ENCODE assay signal across 27 mouse cellular contexts in the genomic region with DNA sequence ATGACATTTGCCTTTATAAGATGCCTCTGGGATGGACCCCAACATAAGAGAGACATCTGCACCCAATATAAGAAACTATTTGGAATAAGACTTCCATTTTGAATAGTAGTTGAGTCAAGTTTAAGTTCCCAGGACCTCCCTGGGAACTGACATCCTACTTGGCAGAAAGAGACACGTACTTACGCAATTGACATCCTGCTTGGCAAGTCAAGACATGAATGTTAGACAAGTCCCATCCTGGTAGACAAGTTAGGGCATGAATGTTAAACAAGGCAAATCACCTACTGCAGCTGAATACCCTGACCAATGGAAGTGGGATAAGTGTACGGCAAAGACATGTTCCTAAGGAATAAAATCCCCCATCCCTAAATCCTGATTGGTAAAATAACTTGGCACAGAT. TPM values are rescaled to one million over a fixed set of nuclear protein-coding genes. Genes with fewer than 3 reads are reported as not detected.
"Had no signal": no experiment of that assay in that cellular context is flagged by ENCODE, and none has a peak within 500 bp of the region (broad histone marks: within the 10 kb centered on the region; RNA-seq: fewer than 3 reads in every experiment).

No protein-coding gene starts in this region.

- H3K27ac ChIP-seq: kidney, postnatal 0 days; limb, embryonic 12.5 days; liver, embryonic 13.5 days; lung, embryonic 15.5 days; midbrain, embryonic 10.5 days; neural tube, embryonic 15.5 days had no signal

- H3K9me3 ChIP-seq: limb, embryonic 12.5 days; liver, embryonic 13.5 days; lung, embryonic 15.5 days; midbrain, embryonic 10.5 days; neural tube, embryonic 15.5 days had no signal

- H3K27me3 ChIP-seq: limb, embryonic 12.5 days; liver, embryonic 13.5 days; lung, embryonic 15.5 days; neural tube, embryonic 15.5 days had no signal

- ATAC-seq: liver, postnatal 0 days had no signal

- H3K9ac ChIP-seq: limb, embryonic 12.5 days; liver, embryonic 13.5 days; liver, postnatal 0 days; lung, embryonic 15.5 days; neural tube, embryonic 15.5 days had no signal

- H3K4me1 ChIP-seq: liver, embryonic 13.5 days; lung, embryonic 15.5 days; midbrain, embryonic 10.5 days; neural tube, embryonic 15.5 days had no signal

- H3K36me3 ChIP-seq: limb, embryonic 12.5 days; liver, embryonic 13.5 days; lung, embryonic 15.5 days; midbrain, embryonic 10.5 days; neural tube, embryonic 15.5 days had no signal

- DNase-seq: kidney, adult 9 months; kidney, postnatal 36 days; layer of hippocampus, adult 9-11 months; layer of hippocampus, postnatal 36 days; liver; liver, embryonic 13.5 days; liver, postnatal 0 days; lung, postnatal 14 days; midbrain, embryonic 14.5 days; right cerebral cortex, adult 18-20 months; right cerebral cortex, postnatal 25 days; thymus, adult 18-20 months; thymus, postnatal 14 days had no signal

- H3K4me3 ChIP-seq: limb, embryonic 12.5 days; liver, embryonic 13.5 days; lung, embryonic 15.5 days; midbrain, embryonic 10.5 days; myocyte; neural tube, embryonic 15.5 days had no signal

- H3K4me2 ChIP-seq: limb, embryonic 12.5 days; liver, embryonic 13.5 days; lung, embryonic 15.5 days; neural tube, embryonic 15.5 days had no signal

RNA-seq across cellular contexts. Expression of gene Cryge, which starts 9.1 kb away (rescaled TPM):
- total RNA-seq: layer of hippocampus, adult 18-20 months; layer of hippocampus, postnatal 36 days; left cerebral cortex, adult 8-10 months; left cerebral cortex, postnatal 36 days; megakaryocyte progenitor cell, adult 5-6 weeks had no signal
- polyA plus RNA-seq: limb, embryonic 12.5 days; liver, embryonic 13.5 days; liver, postnatal 0 days; lung, embryonic 15.5 days; midbrain, embryonic 14.5 days; myocyte; neural tube, embryonic 11.5 days; neural tube, embryonic 15.5 days; small intestine, adult 2 months; stomach, embryonic 16.5 days; urinary bladder, adult 2 months had no signal

RNA-seq across cellular contexts. Expression of gene Akr1cl, which starts 9.3 kb away (rescaled TPM):
- total RNA-seq: layer of hippocampus, adult 18-20 months; layer of hippocampus, postnatal 36 days; left cerebral cortex, postnatal 36 days; megakaryocyte progenitor cell, adult 5-6 weeks had no signal
- polyA plus RNA-seq: limb, embryonic 12.5 days; liver, embryonic 13.5 days; liver, postnatal 0 days; midbrain, embryonic 14.5 days; myocyte; neural tube, embryonic 11.5 days; neural tube, embryonic 15.5 days; urinary bladder, adult 2 months had no signal

RNA-seq across cellular contexts. Expression of gene Crygd, which starts 21.4 kb away (rescaled TPM):
- total RNA-seq: layer of hippocampus, adult 18-20 months; layer of hippocampus, postnatal 36 days; left cerebral cortex, adult 8-10 months; left cerebral cortex, postnatal 36 days; megakaryocyte progenitor cell, adult 5-6 weeks had no signal
- polyA plus RNA-seq: kidney, postnatal 0 days; limb, embryonic 12.5 days; liver, embryonic 13.5 days; liver, postnatal 0 days; lung, embryonic 15.5 days; midbrain, embryonic 10.5 days; midbrain, embryonic 14.5 days; myocyte; neural tube, embryonic 11.5 days; neural tube, embryonic 15.5 days; small intestine, adult 2 months; stomach, embryonic 16.5 days; urinary bladder, adult 2 months had no signal

RNA-seq across cellular contexts. Expression of gene Crygc, which starts 31.7 kb away (rescaled TPM):
- total RNA-seq: layer of hippocampus, adult 18-20 months; layer of hippocampus, postnatal 36 days; left cerebral cortex, adult 8-10 months; left cerebral cortex, postnatal 36 days; megakaryocyte progenitor cell, adult 5-6 weeks had no signal
- polyA plus RNA-seq: kidney, postnatal 0 days; limb, embryonic 12.5 days; liver, embryonic 13.5 days; liver, postnatal 0 days; lung, embryonic 15.5 days; midbrain, embryonic 10.5 days; midbrain, embryonic 14.5 days; myocyte; neural tube, embryonic 11.5 days; neural tube, embryonic 15.5 days; small intestine, adult 2 months; stomach, embryonic 16.5 days; urinary bladder, adult 2 months had no signal

RNA-seq across cellular contexts. Expression of gene Crygb, which starts 40.3 kb away (rescaled TPM):
- total RNA-seq: layer of hippocampus, adult 18-20 months; layer of hippocampus, postnatal 36 days; left cerebral cortex, adult 8-10 months; left cerebral cortex, postnatal 36 days; megakaryocyte progenitor cell, adult 5-6 weeks had no signal
- polyA plus RNA-seq: kidney, postnatal 0 days; limb, embryonic 12.5 days; liver, embryonic 13.5 days; liver, postnatal 0 days; lung, embryonic 15.5 days; midbrain, embryonic 10.5 days; midbrain, embryonic 14.5 days; myocyte; neural tube, embryonic 11.5 days; small intestine, adult 2 months; stomach, embryonic 16.5 days; urinary bladder, adult 2 months had no signal
